Mouse (Mus musculus): Measurements from ENCODE around the gene Uqcc1. TPM values are rescaled to one million over a fixed set of nuclear protein-coding genes. Genes with fewer than 3 reads are reported as not detected.

Gene Uqcc1
- polyA plus RNA-seq (2012; rRNA removed): 16.7 and 23.2 TPM in 2 replicates

DNA sequence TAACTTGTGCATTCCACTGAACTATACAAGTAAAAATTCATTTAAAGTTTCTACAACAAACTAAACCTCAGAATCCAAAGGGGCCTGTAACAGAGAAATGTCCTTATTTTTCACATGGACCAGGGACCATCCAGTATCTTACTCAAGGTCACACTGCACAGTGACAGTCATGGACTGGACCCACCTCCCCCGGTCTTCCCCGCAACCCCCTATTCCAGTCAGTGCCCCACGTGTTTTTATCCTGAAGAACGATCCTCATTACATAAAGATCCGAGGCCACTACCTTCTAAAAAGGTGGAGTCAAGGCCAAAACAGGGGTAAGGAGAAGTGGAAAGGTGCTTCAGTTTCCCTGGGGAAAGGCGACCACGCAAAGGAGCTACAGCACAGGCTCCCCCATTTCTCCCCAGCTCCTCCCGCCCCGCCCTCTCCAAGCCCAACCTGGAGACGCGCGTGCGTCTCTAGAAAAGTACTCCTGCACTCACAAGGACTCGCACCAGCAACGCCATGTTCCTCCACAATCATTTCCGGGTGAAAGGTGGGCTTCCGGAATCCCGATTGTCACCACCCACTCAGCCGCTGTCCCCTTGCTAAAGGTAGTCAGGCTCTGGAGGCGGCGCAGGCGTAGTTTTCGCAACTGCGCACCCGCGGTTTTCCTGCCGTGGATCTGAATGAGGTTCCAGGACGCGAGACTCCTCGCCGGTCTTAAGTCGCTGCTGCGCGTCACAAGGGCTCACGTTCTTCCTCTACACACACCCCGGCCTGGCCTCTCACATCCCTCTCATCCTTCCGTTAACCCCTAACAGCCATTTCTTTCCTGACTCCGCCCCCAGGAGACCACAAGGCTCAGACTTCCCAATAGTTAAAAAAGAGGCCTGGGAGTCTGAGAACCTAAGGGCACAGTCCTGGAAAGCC is at the start of gene Uqcc1:
Gene Uqcc1, minus strand, starts transcription at position 780 of the 912 bp plus-strand sequence.

GRCm38 (mm10) chr2:155956134-155957059 is 26.3 kb upstream of the Uqcc1 start, which contains the start of gene Cep250:
Cep250 (plus strand) TSS chr2:155956458.

GRCm38 (mm10) chr2:155945124-155945523 is 15.0 kb upstream of the Uqcc1 start, which contains the start of gene Gdf5:
Gdf5 (minus strand) TSS chr2:155945367.

DNA sequence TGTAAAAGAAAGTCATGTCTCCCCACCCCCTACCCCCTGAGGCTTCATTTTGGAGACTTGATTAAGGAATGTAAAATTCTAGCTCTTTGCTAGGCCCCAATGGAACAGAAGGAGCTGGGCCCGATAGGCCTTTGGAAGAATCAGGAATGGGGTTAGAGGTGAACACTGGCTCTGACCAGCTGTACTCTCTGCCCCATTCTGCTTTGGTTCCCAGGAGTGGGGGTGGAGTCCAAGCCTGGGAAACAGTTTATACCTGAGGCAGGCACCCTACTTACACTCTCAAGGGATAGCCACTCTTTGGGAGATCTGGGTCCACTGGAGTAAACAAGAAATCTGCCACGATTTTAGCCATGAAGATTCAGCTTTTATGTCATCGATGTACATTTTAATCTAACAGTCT is 10.6 kb upstream of the Uqcc1 start, which contains the start of gene Gm15557:
Gene Gm15557, plus strand, starts transcription at position 48 of the 400 bp plus-strand sequence.

DNA sequence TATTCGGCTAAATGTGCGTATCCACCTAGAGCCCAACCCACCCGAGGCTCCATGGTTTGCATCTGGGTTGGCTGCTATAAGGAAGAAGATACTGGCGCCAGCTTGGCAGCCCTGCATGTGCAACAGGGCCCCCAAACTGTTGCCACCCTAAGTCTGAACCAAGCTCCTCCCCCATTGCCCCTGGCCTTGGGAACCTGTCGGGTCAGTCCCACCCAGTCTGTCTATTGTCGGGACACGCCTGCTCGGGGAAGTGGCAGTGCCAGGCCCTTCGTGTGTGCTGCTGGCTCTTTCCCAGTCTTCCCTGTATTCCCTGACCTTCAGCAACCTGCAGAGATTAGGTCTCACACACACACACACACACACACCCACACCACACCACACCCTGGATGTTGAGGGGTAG is 95.4 kb downstream of the Uqcc1 start, which contains the start of gene Fam83c:
Gene Fam83c, minus strand, starts transcription at position 123 of the 400 bp plus-strand sequence.

GRCm38 (mm10) chr2:155826630-155827424 is 103.3 kb downstream of the Uqcc1 start, which contains the start of gene Eif6:
Eif6 (minus strand) TSS chr2:155826925.

DNA sequence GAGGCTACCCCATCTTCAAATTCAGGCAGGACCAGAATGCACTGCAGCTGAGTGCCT is 110.9 kb downstream of the Uqcc1 start, which contains the start of gene BC029722:
Gene BC029722, minus strand, starts transcription at position 35 of the 57 bp plus-strand sequence.

Other genes starting within 250 kb of the Uqcc1 start
- gene Trpc4ap, start 237.9 kb downstream of the Uqcc1 start, polyA plus RNA-seq (2012; rRNA removed): 212 and 229 TPM in 2 replicates
- 79.8 and 160 TPM in 2 replicates for gene Edem2, start 200.8 kb downstream of the Uqcc1 start, polyA plus RNA-seq (2012; rRNA removed)
- not detected in 2 replicates for gene Gm17581, start 194.4 kb downstream of the Uqcc1 start, polyA plus RNA-seq (2012; rRNA removed)
- gene Procr, start 179.2 kb downstream of the Uqcc1 start, polyA plus RNA-seq (2012; rRNA removed): 11.7 and 14.6 TPM in 2 replicates
- gene Mmp24, start 155.0 kb downstream of the Uqcc1 start, polyA plus RNA-seq (2012; rRNA removed): 0.24 and 0.25 TPM in 2 replicates
- 73.4 and 100 TPM in 2 replicates for gene BC029722, start 110.9 kb downstream of the Uqcc1 start, polyA plus RNA-seq (2012; rRNA removed)
- gene Eif6, start 103.4 kb downstream of the Uqcc1 start, polyA plus RNA-seq (2012; rRNA removed): 144 and 153 TPM in 2 replicates
- 0.03 TPM in 1 of 2 replicates, not detected in the other for gene Fam83c, start 95.5 kb downstream of the Uqcc1 start, polyA plus RNA-seq (2012; rRNA removed)
- not detected in 2 replicates for gene Gm15557, start 10.4 kb upstream of the Uqcc1 start, polyA plus RNA-seq (2012; rRNA removed)
- 0.85 and 0.87 TPM in 2 replicates for gene Gdf5, start 15.1 kb upstream of the Uqcc1 start, polyA plus RNA-seq (2012; rRNA removed)
- 12.7 and 14.5 TPM in 2 replicates for gene Cep250, start 26.1 kb upstream of the Uqcc1 start, polyA plus RNA-seq (2012; rRNA removed)
- gene 6430550D23Rik, start 77.7 kb upstream of the Uqcc1 start, polyA plus RNA-seq (2012; rRNA removed): 1.3 and 1.9 TPM in 2 replicates
- gene Ergic3, start 77.7 kb upstream of the Uqcc1 start, polyA plus RNA-seq (2012; rRNA removed): 340 and 531 TPM in 2 replicates
- gene Fer1l4, start 122.6 kb upstream of the Uqcc1 start, polyA plus RNA-seq (2012; rRNA removed): 0.69 and 2.6 TPM in 2 replicates
- gene Spag4, start 134.9 kb upstream of the Uqcc1 start, polyA plus RNA-seq (2012; rRNA removed): 3.5 and 4.3 TPM in 2 replicates
- 100 and 120 TPM in 2 replicates for gene Cpne1, start 181.7 kb upstream of the Uqcc1 start, polyA plus RNA-seq (2012; rRNA removed)
- gene Rbm12, start 181.7 kb upstream of the Uqcc1 start, polyA plus RNA-seq (2012; rRNA removed): 7.3 and 30.1 TPM in 2 replicates
- gene Gm28036, start 196.8 kb upstream of the Uqcc1 start, polyA plus RNA-seq (2012; rRNA removed): 0.69 and 1.3 TPM in 2 replicates
- gene Romo1, start 213.7 kb upstream of the Uqcc1 start, polyA plus RNA-seq (2012; rRNA removed): 334 and 385 TPM in 2 replicates
- gene Nfs1, start 213.9 kb upstream of the Uqcc1 start, polyA plus RNA-seq (2012; rRNA removed): 77.6 and 79.5 TPM in 2 replicates
- 64.9 and 70.8 TPM in 2 replicates for gene Rbm39, start 249.9 kb upstream of the Uqcc1 start, polyA plus RNA-seq (2012; rRNA removed)

Data from ovary, adult 2 months (tissue).